Comparison of ENCODE assay signal across 1 mouse cellular context in the genomic region with DNA sequence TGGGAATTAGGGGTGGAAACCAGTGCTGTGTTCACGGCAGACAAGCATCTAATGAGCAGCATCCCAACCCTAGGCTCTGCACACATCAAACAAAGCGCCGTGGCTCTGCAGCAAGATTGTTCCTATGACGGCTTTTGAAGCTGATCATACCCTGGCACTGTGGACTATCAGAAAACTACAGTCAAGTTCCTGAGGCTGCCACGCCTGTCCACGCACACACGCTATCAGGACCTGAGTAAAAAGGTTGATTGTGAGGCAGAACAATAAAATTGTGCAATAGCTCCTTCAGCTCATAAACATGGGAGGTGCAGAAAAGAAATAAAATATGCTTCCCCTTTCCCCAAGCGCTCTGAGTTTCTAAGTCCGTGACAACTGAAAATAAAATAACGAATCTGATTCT.
TF ChIP-seq lines count a peak whose summit lies in the region.

No protein-coding gene starts in this region.

TF ChIP-seq in MEL, 35 proteins besides CTCF, POLR2A, EP300 and RAD21:
- TF ChIP-seq CHD2 (IDR thresholded peaks at IDR 0.05; ENCODE audit: low read length) (no peak), ZMIZ1 (IDR thresholded peaks at IDR 0.05; ENCODE audit: low read depth, low read length) (no peak), SMC3 (IDR thresholded peaks at IDR 0.05; ENCODE audit: low read depth, low read length) (no peak), USF1 (IDR thresholded peaks at IDR 0.05; ENCODE audit: low read depth, low read length) (no peak), GATA1 (IDR thresholded peaks at IDR 0.05; ENCODE audit: low read depth, low read length) (peak; percentile 37), POLR2AphosphoS5 (IDR thresholded peaks at IDR 0.05; ENCODE audit: borderline replicate concordance, low read depth, low read length) (no peak), KAT2A (conservative IDR thresholded peaks at IDR 0.05; ENCODE audit: low read depth, low read length) (no peak), CHD1 (IDR thresholded peaks at IDR 0.05; ENCODE audit: low read depth, low read length) (no peak), TBP (IDR thresholded peaks at IDR 0.05; ENCODE audit: low read depth, low read length) (no peak), MAZ (IDR thresholded peaks at IDR 0.05; ENCODE audit: low read depth, low read length) (no peak), NELFE (IDR thresholded peaks at IDR 0.05; ENCODE audit: low read depth, low read length) (no peak), TCF12 (IDR thresholded peaks at IDR 0.05; ENCODE audit: low read depth, low read length) (0 out of 2 replicates have a peak, but pooled peaks have one; percentile 7), MXI1 (IDR thresholded peaks at IDR 0.05; ENCODE audit: low read depth, low read length) (no peak), ELF1 (IDR thresholded peaks at IDR 0.05; ENCODE audit: low read depth, low read length) (no peak), MYC (IDR thresholded peaks at IDR 0.05; ENCODE audit: low read depth, low read length) (no peak), GABPA (IDR thresholded peaks at IDR 0.05; ENCODE audit: low read depth, low read length) (no peak), TAL1 (IDR thresholded peaks at IDR 0.05; ENCODE audit: low read length) (peak; percentile 15; the same call in 1 of the 2 replicates), BHLHE40 (IDR thresholded peaks at IDR 0.05; ENCODE audit: borderline replicate concordance, low read depth, low read length) (0 out of 2 replicates have a peak, but pooled peaks have one; percentile 1), ETS1 (IDR thresholded peaks at IDR 0.05; ENCODE audit: low read depth, low read length) (0 out of 2 replicates have a peak, but pooled peaks have one; percentile 11), NRF1 (IDR thresholded peaks at IDR 0.05; ENCODE audit: insufficient read depth, low read depth, low read length, poor library complexity, severe bottlenecking) (no peak)
TF ChIP-seq in MEL: peak in this region for 5.
